Mouse (Mus musculus): ENCODE measurements around the gene Mplkip. TPM values are rescaled to one million over a fixed set of nuclear protein-coding genes. Genes with fewer than 3 reads are reported as not detected.

Mplkip gene
- polyA plus RNA-seq, 1 experiment from 2014 or later: 49.4 TPM

DNA sequence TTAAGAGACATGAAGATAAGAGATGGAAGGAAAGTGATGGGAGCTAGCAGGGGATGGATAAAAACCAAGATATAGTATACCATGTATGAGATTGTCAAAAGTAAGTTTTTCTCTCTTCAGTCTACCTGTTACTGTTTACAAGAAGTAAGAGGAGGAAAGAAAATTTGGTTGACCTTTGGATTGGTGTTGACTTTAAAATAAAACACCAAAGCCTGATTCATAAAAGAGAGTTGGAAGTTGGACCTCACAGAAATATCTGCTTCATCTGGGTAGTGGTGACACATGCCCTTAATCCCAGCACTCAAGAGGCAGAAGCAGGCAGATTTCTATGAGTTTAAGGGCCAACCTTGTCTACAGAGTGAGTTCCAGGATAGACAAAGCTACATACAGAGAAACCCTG, 7.3 kb downstream of the Mplkip start:
- H3K4me2 ChIP-seq (replicated peaks): no peak overlapping the region
- no peak overlapping the region for H3K27ac ChIP-seq (replicated peaks)
- H3K36me3 ChIP-seq: peaks cover 4% of the 10 kb centered on the region; the same call in 1 of the 2 replicates
- ATAC-seq (ENCODE audit: insufficient number of reproducible peaks, low FRiP score, low TSS enrichment, low read depth): no peak
- H3K9ac ChIP-seq: no peak overlapping the region
- H3K4me3 ChIP-seq (replicated peaks): no peak overlapping the region
- 0 out of 2 replicates have a peak, but pooled peaks cover 3% of the 10 kb centered on the region for H3K4me1 ChIP-seq
- H3K27me3 ChIP-seq: no peaks in the 10 kb centered on the region
- H3K9me3 ChIP-seq (replicated peaks): no peaks in the 10 kb centered on the region

DNA sequence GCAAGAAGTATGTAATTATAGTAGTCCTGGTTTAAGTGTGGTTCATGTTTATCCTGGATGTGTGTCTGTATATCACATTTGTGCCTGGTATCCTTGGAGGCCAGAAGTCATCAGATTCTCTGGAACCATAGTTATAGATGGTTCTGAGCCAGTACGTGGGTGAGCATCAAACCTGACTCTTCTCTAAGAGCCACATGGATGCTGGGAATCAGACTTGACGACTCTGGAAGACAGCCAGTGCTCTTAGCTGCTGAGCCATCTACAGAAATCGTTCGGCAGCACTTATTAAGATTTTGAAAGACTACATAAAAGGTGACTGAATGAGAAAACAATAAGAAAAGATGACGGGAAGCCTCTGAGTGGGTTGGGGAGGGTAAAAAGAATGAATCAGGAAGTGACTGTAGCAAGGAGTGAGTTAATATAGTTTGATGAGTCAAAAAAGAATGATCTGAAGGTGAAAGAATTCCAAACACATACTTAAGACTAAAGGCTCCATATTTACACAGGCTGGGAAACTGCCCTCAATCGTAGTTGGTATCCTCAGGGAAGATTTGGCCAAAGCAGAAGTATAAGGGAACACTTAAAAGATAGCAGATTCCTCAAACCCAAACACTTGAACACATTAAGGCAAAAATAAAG, 10.3 kb downstream of the Mplkip start:
- H3K9me3 ChIP-seq (replicated peaks): no peaks in the 10 kb centered on the region
- H3K4me1 ChIP-seq: no peaks in the 10 kb centered on the region
- H3K4me3 ChIP-seq (replicated peaks): no peak overlapping the region
- H3K36me3 ChIP-seq: no peaks in the 10 kb centered on the region
- H3K27me3 ChIP-seq: no peaks in the 10 kb centered on the region
- no peak overlapping the region for H3K27ac ChIP-seq (replicated peaks)
- no peak for ATAC-seq (ENCODE audit: insufficient number of reproducible peaks, low FRiP score, low TSS enrichment, low read depth)
- WGBS: 83% methylated on average over 6 of the region's 6 CpGs
- no peak overlapping the region for H3K9ac ChIP-seq
- no peak overlapping the region for H3K4me2 ChIP-seq (replicated peaks)

DNA sequence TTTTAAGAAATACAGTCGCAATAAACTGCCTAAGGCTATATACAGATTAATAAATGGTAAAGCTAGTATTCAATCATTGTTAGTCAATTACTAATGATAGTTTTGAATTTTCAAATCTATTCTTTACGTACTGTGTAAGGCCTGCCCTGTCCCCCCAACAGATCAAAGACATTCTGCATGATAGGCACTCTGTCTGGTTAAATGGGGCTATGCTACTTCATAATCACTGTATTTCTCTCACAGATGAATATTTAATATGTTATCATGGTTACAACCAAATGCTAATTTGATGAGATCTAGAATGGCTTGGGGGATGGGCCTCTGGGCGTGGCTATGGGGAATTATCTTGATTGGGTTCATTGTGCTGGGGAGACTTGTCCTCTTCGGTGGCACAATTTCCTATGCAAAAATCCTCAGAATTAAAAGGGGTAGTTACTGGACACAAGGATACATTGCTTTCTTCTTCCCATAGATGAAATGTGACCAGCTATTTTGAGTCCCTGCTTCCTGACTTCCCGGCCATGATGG, 13.9 kb downstream of the Mplkip start:
- no peaks in the 10 kb centered on the region for H3K4me1 ChIP-seq
- no peaks in the 10 kb centered on the region for H3K9me3 ChIP-seq (replicated peaks)
- H3K4me2 ChIP-seq (replicated peaks): no peak overlapping the region
- H3K27me3 ChIP-seq: no peaks in the 10 kb centered on the region
- H3K4me3 ChIP-seq (replicated peaks): no peak overlapping the region
- H3K27ac ChIP-seq (replicated peaks): no peak overlapping the region
- H3K36me3 ChIP-seq: peaks cover 3% of the 10 kb centered on the region; the same call in 1 of the 2 replicates
- no peak overlapping the region for H3K9ac ChIP-seq
- no peak for ATAC-seq (ENCODE audit: insufficient number of reproducible peaks, low FRiP score, low TSS enrichment, low read depth)
- 87% methylated on average over 5 of the region's 5 CpGs for WGBS

DNA sequence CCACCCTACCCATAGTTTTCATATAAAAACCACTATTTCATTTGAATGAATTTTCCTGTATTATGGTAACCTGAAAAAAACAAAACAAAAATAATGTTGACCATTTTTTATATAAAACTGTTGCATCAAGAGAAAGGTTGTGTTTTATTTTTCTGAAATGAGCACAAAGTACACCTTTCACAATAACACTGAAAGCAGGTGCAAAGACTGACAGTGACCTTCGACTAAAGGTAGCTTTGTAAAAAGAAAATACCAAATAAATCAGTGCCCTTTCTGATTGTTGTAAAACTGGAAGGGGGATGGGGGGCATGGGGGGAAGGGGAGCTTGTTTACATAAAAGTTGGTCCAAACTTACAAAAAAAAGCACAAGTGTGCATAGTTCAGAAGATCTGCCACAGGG, 22.4 kb downstream of the Mplkip start:
- Histone ChIP-seq H3K36me3 (peaks cover 25% of the 10 kb centered on the region), H3K4me2 (replicated peaks) (no peak overlapping the region), H3K27me3 (no peaks in the 10 kb centered on the region), H3K4me1 (no peaks in the 10 kb centered on the region), H3K9me3 (replicated peaks) (no peaks in the 10 kb centered on the region), H3K9ac (no peak overlapping the region), H3K27ac (replicated peaks) (no peak overlapping the region), H3K4me3 (replicated peaks) (no peak overlapping the region)
- whole genome bisulfite sequencing: 95% methylated on average over 1 of the region's 1 CpGs
- ATAC-seq (ENCODE audit: insufficient number of reproducible peaks, low FRiP score, low TSS enrichment, low read depth): no peak

DNA sequence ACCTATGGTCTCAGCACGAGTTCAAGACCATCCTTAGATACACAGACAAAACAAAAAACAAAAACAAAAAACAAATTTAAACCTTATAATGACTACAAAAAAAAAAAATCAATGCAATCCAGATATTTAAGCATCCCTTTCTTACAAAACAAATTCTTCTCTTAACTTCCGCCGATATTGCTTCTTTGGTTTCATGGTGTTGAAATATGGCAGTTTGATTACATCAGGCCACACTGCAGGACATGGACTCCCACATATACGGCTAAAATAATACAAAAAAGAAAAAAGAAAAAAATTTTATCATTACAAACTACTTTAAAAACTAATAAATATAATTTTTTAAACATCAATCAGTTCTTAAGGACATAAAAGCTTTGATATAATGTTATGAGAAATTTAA, 32.9 kb downstream of the Mplkip start:
- Histone ChIP-seq H3K27me3 (no peaks in the 10 kb centered on the region), H3K4me3 (replicated peaks) (no peak overlapping the region), H3K4me2 (replicated peaks) (no peak overlapping the region), H3K9ac (no peak overlapping the region), H3K4me1 (no peaks in the 10 kb centered on the region), H3K9me3 (replicated peaks) (no peaks in the 10 kb centered on the region), H3K36me3 (peaks cover 10% of the 10 kb centered on the region), H3K27ac (replicated peaks) (no peak overlapping the region)
- WGBS: 95% methylated on average over 4 of the region's 4 CpGs
- ATAC-seq (ENCODE audit: insufficient number of reproducible peaks, low FRiP score, low TSS enrichment, low read depth): no peak

DNA sequence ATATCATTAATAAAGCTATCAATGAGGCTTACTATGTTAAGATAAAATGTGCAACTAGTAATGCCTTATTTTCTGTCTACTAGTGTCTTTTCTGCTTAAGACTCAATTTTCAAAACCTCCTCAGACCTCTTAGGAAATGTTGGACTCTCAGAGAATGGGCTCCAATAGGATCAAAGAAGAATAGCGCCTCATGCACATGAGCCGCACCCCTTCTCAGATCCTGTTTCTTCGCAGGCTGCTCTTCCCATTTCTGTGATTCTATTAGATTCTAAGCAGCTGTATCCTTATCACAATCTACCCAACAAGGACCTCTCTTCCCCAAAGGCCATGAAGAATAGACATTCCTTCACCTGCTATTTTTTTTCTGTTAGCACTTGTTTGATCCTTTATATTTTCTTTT, 33.8 kb downstream of the Mplkip start:
- H3K36me3 ChIP-seq: peaks cover 10% of the 10 kb centered on the region
- no peak overlapping the region for H3K9ac ChIP-seq
- WGBS: 87% methylated on average over 3 of the region's 3 CpGs
- no peak overlapping the region for H3K4me3 ChIP-seq (replicated peaks)
- ATAC-seq (ENCODE audit: insufficient number of reproducible peaks, low FRiP score, low TSS enrichment, low read depth): no peak
- no peak overlapping the region for H3K27ac ChIP-seq (replicated peaks)
- no peaks in the 10 kb centered on the region for H3K27me3 ChIP-seq
- H3K9me3 ChIP-seq (replicated peaks): no peaks in the 10 kb centered on the region
- H3K4me1 ChIP-seq: no peaks in the 10 kb centered on the region
- H3K4me2 ChIP-seq (replicated peaks): no peak overlapping the region

MicroRNAs encoded within 50 kb of the gene (microRNA counts, 519-probe panel; counts per million panel counts)
- not detected for microRNA mmu-miR-466i

Small RNA genes within 50 kb of the gene (microRNA-seq; reads per million reads assigned to microRNA genes)
- gene Mir466i (ENCODE audit: borderline number of aligned reads): not detected

Other genes with a start within 250 kb of the Mplkip start
- gene Sugct, start 361 bp downstream of the Mplkip start, polyA plus RNA-seq (2015; fragmentation: Nextera tagmentation; extraction: Ambion mirVana): 4.0 and 5.1 TPM in 2 replicates
- 13.1 and 14.5 TPM in 2 replicates for gene Cdk13, start 109.9 kb downstream of the Mplkip start, polyA plus RNA-seq (2015; fragmentation: Nextera tagmentation; extraction: Ambion mirVana)
- gene Rala, start 249.0 kb downstream of the Mplkip start, polyA plus RNA-seq (2015; fragmentation: Nextera tagmentation; extraction: Ambion mirVana): 108 and 111 TPM in 2 replicates

Data from embryonic facial prominence, embryonic 15.5 days (tissue).